Mouse (Mus musculus): Measurements from ENCODE around the gene Pts. TPM values are rescaled to one million over a fixed set of nuclear protein-coding genes. Genes with fewer than 3 reads are reported as not detected.

Pts gene
- polyA plus RNA-seq, 1 experiment: 255 TPM

DNA sequence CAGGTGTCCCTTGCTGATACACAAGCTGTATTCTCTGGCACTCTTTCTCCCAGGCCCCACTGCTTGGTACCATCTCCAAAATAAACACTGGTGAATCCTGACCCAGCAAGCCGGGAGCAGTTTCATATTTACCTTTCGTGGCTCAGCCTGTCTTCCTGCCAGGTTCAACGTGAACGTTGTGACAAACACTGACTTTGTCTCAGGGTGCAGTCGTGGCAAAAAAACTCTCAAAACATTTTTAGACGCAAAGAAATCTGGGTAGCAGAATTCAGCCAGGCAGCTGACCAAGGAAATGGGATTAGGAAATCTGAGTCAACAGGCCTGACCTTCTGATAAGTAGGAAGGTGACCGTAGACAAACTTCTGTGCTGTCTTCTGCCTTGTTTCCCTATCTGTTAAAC, 21.0 kb downstream of the Pts start:
- Histone ChIP-seq H3K4me1 (ENCODE audit: control insufficient read depth, insufficient read depth, insufficient read length, low read length) (peaks cover 4% of the 10 kb centered on the region; the same call in 1 of the 2 replicates), H3K27ac (replicated peaks; ENCODE audit: low read depth, low read length) (peak overlapping the region; percentile 49), H3K4me3 (ENCODE audit: insufficient read depth, low read depth, low read length) (peak overlapping the region; percentile 9; the same call in 1 of the 2 replicates)

DNA sequence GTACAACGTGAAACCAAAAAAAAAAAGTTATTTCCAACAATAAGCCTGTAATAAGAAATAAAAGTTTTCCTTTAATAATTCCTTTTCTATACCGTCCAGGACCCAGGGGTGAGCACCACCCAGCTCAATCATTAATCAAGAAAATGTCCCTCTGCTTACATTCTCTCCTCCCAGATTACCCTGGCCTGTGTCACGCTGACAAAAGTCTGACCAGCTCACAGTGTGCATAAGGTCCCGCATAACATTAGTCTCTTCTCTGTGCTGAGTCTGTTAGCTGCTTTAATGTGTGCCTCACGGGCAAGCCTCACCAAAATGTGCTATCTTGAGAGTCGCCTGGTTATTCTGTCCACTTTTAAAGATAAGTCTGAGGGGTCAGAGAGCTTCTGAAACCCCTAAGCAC, 23.1 kb downstream of the Pts start:
- no peak overlapping the region for H3K27ac ChIP-seq (replicated peaks; ENCODE audit: low read depth, low read length)
- H3K4me3 ChIP-seq (ENCODE audit: insufficient read depth, low read depth, low read length): no peak overlapping the region

GRCm38 (mm10) chr9:50502949-50503348, 25.6 kb downstream of the Pts start:
- H3K4me3 ChIP-seq (ENCODE audit: insufficient read depth, low read depth, low read length): no peak overlapping the region
- H3K4me1 ChIP-seq (ENCODE audit: control insufficient read depth, insufficient read depth, insufficient read length, low read length): peaks cover 4% of the 10 kb centered on the region; the same call in 1 of the 2 replicates
- H3K27ac ChIP-seq (replicated peaks; ENCODE audit: low read depth, low read length): no peak overlapping the region

More for the DNA sequence above, 23.1 kb downstream of the Pts start:
- peaks cover 4% of the 10 kb centered on the region; the same call in 1 of the 2 replicates for H3K4me1 ChIP-seq (ENCODE audit: control insufficient read depth, insufficient read depth, insufficient read length, low read length)

- 0 out of 2 replicates have a peak, but pooled peaks cover 4% of the 10 kb centered on the region for H3K4me1 ChIP-seq (ENCODE audit: control insufficient read depth, insufficient read depth, insufficient read length, low read length)
- peak overlapping the region; percentile 52 for H3K4me3 ChIP-seq (ENCODE audit: insufficient read depth, low read depth, low read length)
- H3K27ac ChIP-seq (replicated peaks; ENCODE audit: low read depth, low read length): no peak overlapping the region
These were observed 27.5 kb downstream of the Pts start for GRCm38 (mm10) chr9:50500974-50501501.

DNA sequence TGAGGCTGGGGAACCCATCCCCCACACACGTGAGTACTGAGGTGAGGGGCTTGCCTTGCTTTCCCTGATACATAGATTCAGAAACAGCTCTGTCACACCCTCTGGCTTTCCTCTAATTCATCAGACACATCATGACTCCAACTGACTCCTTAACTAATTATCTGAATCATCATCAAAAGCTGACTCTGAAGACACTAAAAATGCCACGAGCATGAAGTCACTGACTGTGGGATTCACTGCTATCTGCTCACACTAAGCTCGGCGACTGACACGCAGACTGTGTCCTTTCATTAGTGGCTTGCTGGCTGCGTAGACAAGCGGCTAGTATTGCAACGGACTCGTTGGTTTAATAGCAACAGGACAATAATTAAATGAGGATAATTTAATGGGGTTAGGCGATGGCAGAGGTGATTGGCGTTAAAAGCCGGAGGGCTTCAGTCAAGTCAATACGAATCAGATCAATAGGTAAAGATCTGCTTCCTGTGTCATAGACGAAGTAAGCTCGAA, 28.0 kb downstream of the Pts start:
- Histone ChIP-seq H3K4me1 (ENCODE audit: control insufficient read depth, insufficient read depth, insufficient read length, low read length) (0 out of 2 replicates have a peak, but pooled peaks cover 2% of the 10 kb centered on the region), H3K27ac (replicated peaks; ENCODE audit: low read depth, low read length) (no peak overlapping the region), H3K4me3 (ENCODE audit: insufficient read depth, low read depth, low read length) (peak overlapping the region; percentile 52)

GRCm38 (mm10) chr9:50499781-50500180, 28.7 kb downstream of the Pts start:
- no peak overlapping the region for H3K4me3 ChIP-seq (ENCODE audit: insufficient read depth, low read depth, low read length)

GRCm38 (mm10) chr9:50498815-50499214, 29.7 kb downstream of the Pts start:
- H3K4me3 ChIP-seq (ENCODE audit: insufficient read depth, low read depth, low read length): peak overlapping the region; percentile 36; the same call in 1 of the 2 replicates

More at GRCm38 (mm10) chr9:50499781-50500180, 28.7 kb downstream of the Pts start:
- no peaks in the 10 kb centered on the region for H3K4me1 ChIP-seq (ENCODE audit: control insufficient read depth, insufficient read depth, insufficient read length, low read length)
- H3K27ac ChIP-seq (replicated peaks; ENCODE audit: low read depth, low read length): no peak overlapping the region

GRCm38 (mm10) chr9:50497536-50497935, 31.0 kb downstream of the Pts start:
- Histone ChIP-seq H3K4me1 (ENCODE audit: control insufficient read depth, insufficient read depth, insufficient read length, low read length) (no peaks in the 10 kb centered on the region; the same call in 1 of the 2 replicates), H3K4me3 (ENCODE audit: insufficient read depth, low read depth, low read length) (no peak overlapping the region)

More at GRCm38 (mm10) chr9:50498815-50499214, 29.7 kb downstream of the Pts start:
- no peaks in the 10 kb centered on the region; the same call in 1 of the 2 replicates for H3K4me1 ChIP-seq (ENCODE audit: control insufficient read depth, insufficient read depth, insufficient read length, low read length)
- peak overlapping the region; percentile 38 for H3K27ac ChIP-seq (replicated peaks; ENCODE audit: low read depth, low read length)

DNA sequence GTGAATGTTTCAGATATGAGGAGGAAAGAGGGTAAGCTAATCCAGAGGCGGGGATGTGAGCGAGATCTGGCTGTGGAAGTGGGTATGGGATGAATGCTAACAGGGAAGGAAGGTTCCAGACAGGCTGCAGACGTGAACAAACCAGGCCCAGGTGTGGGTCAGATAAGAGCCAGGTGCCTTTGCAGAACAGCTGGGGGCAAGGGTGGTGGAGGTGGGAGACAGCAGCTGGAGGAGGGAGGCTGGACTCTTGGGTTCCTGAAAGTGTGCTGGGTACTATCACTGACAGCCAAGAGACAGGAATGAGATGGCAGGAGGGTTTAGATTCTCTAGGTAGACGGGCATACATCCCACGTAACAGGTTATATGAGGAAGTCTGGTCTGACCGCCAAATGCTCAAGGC, 31.4 kb downstream of the Pts start:
- Histone ChIP-seq H3K4me1 (ENCODE audit: control insufficient read depth, insufficient read depth, insufficient read length, low read length) (no peaks in the 10 kb centered on the region; the same call in 1 of the 2 replicates), H3K4me3 (ENCODE audit: insufficient read depth, low read depth, low read length) (no peak overlapping the region), H3K27ac (replicated peaks; ENCODE audit: low read depth, low read length) (no peak overlapping the region)

More at GRCm38 (mm10) chr9:50497536-50497935, 31.0 kb downstream of the Pts start:
- H3K27ac ChIP-seq (replicated peaks; ENCODE audit: low read depth, low read length): no peak overlapping the region

DNA sequence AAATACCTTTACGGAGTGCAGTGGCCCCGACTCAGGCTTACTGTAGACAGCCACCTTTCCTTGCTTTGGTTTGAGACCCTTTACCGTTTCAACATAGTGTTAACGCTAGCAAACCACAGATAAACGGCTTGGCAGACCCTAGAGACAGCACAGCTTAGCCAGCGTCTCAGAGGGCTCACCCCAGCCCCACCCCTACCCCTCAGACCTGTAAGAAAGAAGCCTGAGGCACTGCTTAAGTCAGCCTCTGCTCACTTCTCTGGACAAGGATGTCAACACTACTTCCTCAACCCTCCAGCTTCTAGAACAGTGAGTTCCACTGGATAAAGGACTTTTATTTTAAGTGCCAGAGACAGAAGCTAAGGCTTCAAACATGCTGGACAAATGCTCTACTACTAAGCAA, 32.0 kb downstream of the Pts start:
- H3K4me3 ChIP-seq (ENCODE audit: insufficient read depth, low read depth, low read length): no peak overlapping the region
- no peaks in the 10 kb centered on the region; the same call in 1 of the 2 replicates for H3K4me1 ChIP-seq (ENCODE audit: control insufficient read depth, insufficient read depth, insufficient read length, low read length)
- no peak overlapping the region for H3K27ac ChIP-seq (replicated peaks; ENCODE audit: low read depth, low read length)

- Histone ChIP-seq H3K4me1 (ENCODE audit: control insufficient read depth, insufficient read depth, insufficient read length, low read length) (no peaks in the 10 kb centered on the region; the same call in 1 of the 2 replicates), H3K4me3 (ENCODE audit: insufficient read depth, low read depth, low read length) (no peak overlapping the region), H3K27ac (replicated peaks; ENCODE audit: low read depth, low read length) (no peak overlapping the region)
These were observed 32.4 kb downstream of the Pts start for GRCm38 (mm10) chr9:50496151-50496505.

DNA sequence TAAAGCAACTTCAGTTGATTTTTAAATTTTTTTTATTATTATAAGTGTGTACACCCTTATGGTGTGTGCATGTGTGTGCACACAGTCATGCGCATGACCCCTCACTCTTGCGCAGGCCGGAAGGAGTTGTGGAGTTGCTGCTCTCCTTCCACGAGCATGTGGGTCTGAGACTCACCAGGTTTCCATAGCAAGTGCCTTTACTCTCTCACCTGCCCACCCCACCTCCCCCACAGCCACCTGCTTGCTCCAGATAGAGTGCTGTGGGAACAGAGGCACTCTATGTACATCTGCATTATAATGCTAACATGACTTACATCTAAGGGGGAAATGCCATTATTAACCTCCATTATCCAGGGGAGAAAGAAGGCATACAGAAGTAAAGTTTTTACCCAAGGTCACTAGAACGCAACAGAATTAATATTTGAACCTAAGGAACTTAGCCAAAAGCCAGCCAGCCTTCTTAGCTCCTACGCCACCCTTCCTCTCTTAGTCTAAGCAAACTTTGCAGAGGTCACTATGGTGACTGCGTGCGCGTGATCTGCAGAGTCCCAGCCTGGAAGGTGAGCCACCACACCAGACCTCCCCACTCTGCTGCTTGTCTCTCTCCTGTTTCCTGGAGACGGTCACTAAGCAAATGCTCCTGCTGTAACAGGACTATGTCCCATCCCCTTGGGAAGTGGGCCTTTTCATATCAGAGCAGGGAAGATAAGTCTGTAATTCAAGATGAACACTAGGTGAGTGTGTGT, 32.9 kb downstream of the Pts start:
- H3K27ac ChIP-seq (replicated peaks; ENCODE audit: low read depth, low read length): no peak overlapping the region
- no peak overlapping the region for H3K4me3 ChIP-seq (ENCODE audit: insufficient read depth, low read depth, low read length)
- H3K4me1 ChIP-seq (ENCODE audit: control insufficient read depth, insufficient read depth, insufficient read length, low read length): no peaks in the 10 kb centered on the region; the same call in 1 of the 2 replicates

- H3K27ac ChIP-seq (replicated peaks; ENCODE audit: low read depth, low read length): no peak within 1 kb of the TSS
- H3K4me1 ChIP-seq (ENCODE audit: control insufficient read depth, insufficient read depth, insufficient read length, low read length): no peaks in the 10 kb centered on the region; the same call in 1 of the 2 replicates
- H3K4me3 ChIP-seq (ENCODE audit: insufficient read depth, low read depth, low read length): no peak within 1 kb of the TSS
These were observed 34.2 kb downstream of the Pts start, which contains the start of gene Plet1 for GRCm38 (mm10) chr9:50494311-50494710. Plet1 (plus strand) TSS chr9:50494525.

- H3K4me3 ChIP-seq (ENCODE audit: insufficient read depth, low read depth, low read length): no peak overlapping the region
- no peak overlapping the region for H3K27ac ChIP-seq (replicated peaks; ENCODE audit: low read depth, low read length)
- H3K4me1 ChIP-seq (ENCODE audit: control insufficient read depth, insufficient read depth, insufficient read length, low read length): no peaks in the 10 kb centered on the region; the same call in 1 of the 2 replicates
These were observed 34.7 kb downstream of the Pts start for GRCm38 (mm10) chr9:50493777-50494176.

DNA sequence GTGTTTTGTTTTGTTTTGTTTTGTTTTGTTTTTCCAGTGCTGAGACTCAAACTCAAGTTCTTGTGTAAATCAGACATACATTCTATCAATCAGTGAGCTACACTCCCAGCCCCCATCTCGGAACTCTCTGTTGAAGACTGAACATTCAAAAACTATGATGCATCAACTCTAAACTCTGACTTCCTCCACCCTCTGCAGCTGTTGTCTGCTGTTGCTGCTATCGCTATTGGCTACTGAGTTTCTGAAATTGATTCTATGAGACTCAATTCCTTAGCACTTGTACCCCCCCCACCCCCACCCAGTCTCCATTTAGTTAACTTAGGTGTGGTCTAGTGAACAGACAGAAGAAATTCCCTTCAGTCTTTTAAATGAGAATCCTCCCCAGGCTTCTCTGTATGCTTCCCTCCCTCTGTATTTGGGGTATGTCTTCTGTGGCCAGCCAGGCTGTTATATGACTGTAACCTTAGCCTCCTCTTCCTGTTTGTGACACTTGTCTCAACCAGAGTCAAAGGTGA, 36.9 kb downstream of the Pts start:
- Histone ChIP-seq H3K4me3 (ENCODE audit: insufficient read depth, low read depth, low read length) (no peak overlapping the region), H3K4me1 (ENCODE audit: control insufficient read depth, insufficient read depth, insufficient read length, low read length) (no peaks in the 10 kb centered on the region; the same call in 1 of the 2 replicates), H3K27ac (replicated peaks; ENCODE audit: low read depth, low read length) (no peak overlapping the region)
